Mouse (Mus musculus) fibroblast of lung, adult 2 months (primary cell): ENCODE results near the gene Slc12a8.

Experiments used
- DNase-seq: peaks from one replicate; pipeline ENCODE4 v3.0.0-alpha.2; 2011; ENCODE audit warnings: low read depth

Gene Slc12a8

GRCm38 (mm10) chr16:33544346-33544745 lies 27.2 kb downstream of the Slc12a8 start:
- DNase-seq: no peak

- no peak for DNase-seq
These were observed 28.4 kb downstream of the Slc12a8 start for GRCm38 (mm10) chr16:33545530-33545929.

GRCm38 (mm10) chr16:33553689-33554342 lies 36.7 kb downstream of the Slc12a8 start:
- DNase-seq: no peak

- DNase-seq: no peak
These were observed 41.0 kb downstream of the Slc12a8 start for GRCm38 (mm10) chr16:33558121-33558520.

GRCm38 (mm10) chr16:33560281-33560680 lies 43.2 kb downstream of the Slc12a8 start:
- DNase-seq: peak; percentile 72

GRCm38 (mm10) chr16:33561308-33562009 lies 44.3 kb downstream of the Slc12a8 start:
- DNase-seq: no peak

- DNase-seq: no peak
These were observed 45.9 kb downstream of the Slc12a8 start for GRCm38 (mm10) chr16:33562874-33563537.

- no peak for DNase-seq
These were observed 46.4 kb downstream of the Slc12a8 start for GRCm38 (mm10) chr16:33563538-33564013.

GRCm38 (mm10) chr16:33566467-33566866 lies 49.3 kb downstream of the Slc12a8 start:
- DNase-seq: no peak

- no peak for DNase-seq
These were observed 50.6 kb downstream of the Slc12a8 start for GRCm38 (mm10) chr16:33567736-33568135.

- DNase-seq: no peak
These were observed 51.3 kb downstream of the Slc12a8 start for GRCm38 (mm10) chr16:33568269-33569016.

- no peak for DNase-seq
These were observed 55.5 kb downstream of the Slc12a8 start for GRCm38 (mm10) chr16:33572646-33573045.

- no peak for DNase-seq
These were observed 56.6 kb downstream of the Slc12a8 start for GRCm38 (mm10) chr16:33573703-33574102.

GRCm38 (mm10) chr16:33575728-33576127 lies 58.6 kb downstream of the Slc12a8 start:
- DNase-seq: no peak

- DNase-seq: peak; percentile 75
These were observed 59.4 kb downstream of the Slc12a8 start for GRCm38 (mm10) chr16:33576271-33577189.

- DNase-seq: peak; percentile 47
These were observed 61.3 kb downstream of the Slc12a8 start for GRCm38 (mm10) chr16:33578462-33578861.

GRCm38 (mm10) chr16:33580331-33580730 lies 63.2 kb downstream of the Slc12a8 start:
- DNase-seq: no peak

- no peak for DNase-seq
These were observed 63.7 kb downstream of the Slc12a8 start for GRCm38 (mm10) chr16:33580736-33581241.

GRCm38 (mm10) chr16:33581661-33582099 lies 64.6 kb downstream of the Slc12a8 start:
- no peak for DNase-seq

GRCm38 (mm10) chr16:33582495-33582894 lies 65.4 kb downstream of the Slc12a8 start:
- DNase-seq: no peak

- no peak for DNase-seq
These were observed 66.2 kb downstream of the Slc12a8 start for GRCm38 (mm10) chr16:33583333-33583732.
